Mouse (Mus musculus) olfactory bulb, adult 2 months (tissue): Measurements from ENCODE around the gene Rpl34.

Source experiments
- CTCF ChIP-seq: fragments of 200-500 bp; IDR thresholded peaks from 2 replicates; pipeline ENCODE4 v1.5.1; 2012; ENCODE audit warnings: low read depth, mild to moderate bottlenecking, low read length, moderate library complexity; ENCODE audit not compliant: insufficient read depth
- POLR2A ChIP-seq: fragments of 200-500 bp; IDR thresholded peaks from 2 replicates; pipeline ENCODE4 v1.6.1; 2012; ENCODE audit warnings: mild to moderate bottlenecking, low read depth, low read length, moderate library complexity; ENCODE audit not compliant: insufficient read depth

DNA sequence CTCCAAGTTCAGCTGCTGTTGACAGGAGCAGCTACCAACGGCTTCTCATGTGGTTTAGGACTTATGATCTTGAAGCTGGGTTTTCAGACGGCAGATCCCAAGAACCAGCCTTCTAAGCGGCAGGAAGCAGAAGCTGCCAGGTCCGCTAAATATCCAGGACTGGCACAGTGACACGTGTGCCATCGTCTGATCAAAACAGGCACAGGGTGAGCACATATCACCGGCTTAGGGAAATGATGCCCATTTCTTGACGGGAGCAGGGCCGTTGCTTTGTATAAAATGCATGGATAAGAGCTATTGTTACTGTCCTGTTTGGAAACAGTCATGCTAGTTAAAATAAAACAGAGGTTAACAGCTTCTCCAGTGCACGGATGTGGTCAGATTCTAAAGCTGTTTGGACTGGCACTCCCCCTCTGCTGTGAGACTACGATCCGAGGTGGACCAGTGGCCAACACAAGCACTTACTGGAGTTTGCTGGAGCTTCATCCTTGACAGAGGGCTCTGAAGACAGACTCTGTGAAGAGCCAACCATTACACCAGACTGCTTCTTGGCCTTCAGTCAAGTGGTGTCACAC, 38.5 kb downstream of the Rpl34 start:
- no peak for TF ChIP-seq POLR2A
- TF ChIP-seq CTCF: no peak
